Mouse (Mus musculus) inflammation-experienced regulatory T-cells, adult 6 months (primary cell): Measurements from ENCODE around the gene Bsg. TPM values are rescaled to one million over a fixed set of nuclear protein-coding genes. Genes with fewer than 3 reads are reported as not detected.
A peak's percentile ranks its signal among the peaks of the same experiment; 100 is the strongest.
"Not testable (repeated sequence)": the region's sequence is repeated elsewhere in the genome, so short reads cannot be mapped to it uniquely, and the experiment has no call there.

Experiments used
- ATAC-seq: one replicate; pipeline ENCODE4 v1.8.0; 2017
- polyA plus RNA-seq, 3 experiments: library from polyadenylated mRNA; unstranded; fragments of 100-300 nt; shearing (Covaris generic); gene quantifications; one replicate each; pipeline ENCODE4 v1.2.1; 2017

The Bsg gene
- polyA plus RNA-seq, 3 experiments from 2014 or later: 116 to 152 (median 121) TPM

- ATAC-seq: no peak
These were observed 32.4 kb downstream of the Bsg start for GRCm38 (mm10) chr10:79736706-79737105.

GRCm38 (mm10) chr10:79738259-79738658 is 34.0 kb downstream of the Bsg start:
- ATAC-seq: no peak

DNA sequence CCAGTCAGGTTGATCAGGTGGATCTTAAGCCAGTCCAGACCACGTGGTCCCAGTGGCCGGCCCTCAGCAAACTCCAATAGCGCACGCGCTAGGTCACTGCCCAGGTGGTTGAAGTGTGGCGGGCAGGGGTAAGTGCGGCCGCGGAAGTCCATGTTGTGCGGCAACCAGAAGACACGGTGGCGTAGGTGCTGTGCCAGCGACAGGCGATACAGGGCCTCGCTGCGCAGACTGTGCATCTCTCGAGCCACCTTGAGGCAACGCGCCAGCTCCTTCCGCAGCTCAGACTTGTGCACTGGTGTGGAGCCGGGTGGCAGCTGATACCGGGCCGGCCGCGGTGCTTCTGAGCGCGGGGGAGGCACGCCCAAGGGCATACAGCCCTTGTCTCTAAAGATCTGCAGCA is 34.9 kb downstream of the Bsg start:
- ATAC-seq: no peak

DNA sequence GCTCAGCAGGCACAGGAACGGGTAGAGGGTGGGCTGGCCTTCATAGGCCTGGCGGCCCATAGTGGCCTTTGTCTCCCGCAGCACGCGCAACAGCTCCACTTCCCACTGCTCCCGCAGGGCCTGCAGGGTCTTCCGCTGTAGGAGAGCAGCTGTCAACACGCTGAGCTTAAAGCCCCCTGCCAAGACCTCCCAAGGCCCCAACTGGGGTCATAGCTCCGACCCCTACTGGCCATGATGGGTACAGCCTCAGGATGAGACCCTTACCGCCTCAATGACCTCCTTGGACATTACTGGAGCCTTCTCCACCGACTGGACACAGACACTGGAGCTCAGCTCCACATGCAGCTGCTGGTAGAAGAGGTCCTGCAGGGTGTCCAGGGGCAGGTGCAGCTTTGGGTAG is 36.6 kb downstream of the Bsg start:
- ATAC-seq: no peak

DNA sequence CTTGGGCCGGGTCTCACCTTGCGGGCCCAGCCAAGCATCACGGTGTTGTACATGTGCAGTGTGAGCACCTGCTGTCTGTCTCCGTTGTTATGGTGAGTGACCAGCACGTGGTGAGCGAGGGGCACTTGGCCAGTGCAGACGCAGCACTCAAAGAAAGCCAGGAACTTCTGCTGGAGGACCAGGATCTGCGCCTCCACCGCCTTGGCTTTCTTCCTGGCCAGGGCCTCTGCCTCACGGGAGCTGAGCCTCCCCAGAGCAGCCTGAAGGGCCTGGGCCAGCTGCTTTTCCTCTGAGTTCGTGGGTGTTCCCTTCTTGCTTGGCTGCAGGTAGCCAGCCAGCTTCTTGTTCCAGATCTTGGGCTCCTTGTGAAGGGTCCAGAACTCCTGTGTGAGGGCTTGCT is 38.9 kb downstream of the Bsg start:
- ATAC-seq: no peak

DNA sequence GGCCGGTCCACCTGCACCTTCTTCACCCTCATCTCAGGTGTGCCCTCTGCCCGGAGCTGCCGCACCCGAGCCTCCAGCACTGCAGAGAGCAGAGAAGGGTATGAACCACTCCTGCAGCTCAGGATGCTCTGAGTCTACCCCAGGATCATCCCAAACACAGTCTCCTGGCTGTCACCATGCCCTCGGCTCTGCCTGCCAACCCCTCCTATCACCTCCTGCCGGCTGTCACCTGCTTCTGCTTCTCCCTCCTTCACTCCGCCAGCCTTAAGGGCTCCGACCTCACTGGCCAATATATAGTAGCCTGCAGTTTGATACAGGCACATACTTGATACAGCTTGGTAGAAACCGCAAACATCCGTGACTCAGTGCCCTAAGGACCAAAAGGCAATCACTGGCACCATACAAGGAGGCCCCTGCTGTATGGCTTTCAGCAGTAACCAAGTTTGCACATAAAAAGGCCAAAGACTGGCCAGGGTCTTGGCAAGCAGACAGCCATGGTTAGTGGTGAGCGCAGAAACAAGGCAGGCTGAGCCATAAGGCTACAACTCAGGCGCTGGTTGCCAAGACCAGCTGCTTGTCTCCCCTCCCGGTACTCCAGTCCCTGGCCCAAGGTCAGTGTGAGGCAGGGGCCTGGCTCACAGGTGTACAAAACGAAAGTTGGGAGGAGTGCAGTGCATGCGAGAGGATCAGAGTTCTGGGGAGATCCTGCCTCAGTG is 39.5 kb downstream of the Bsg start:
- no peak for ATAC-seq

DNA sequence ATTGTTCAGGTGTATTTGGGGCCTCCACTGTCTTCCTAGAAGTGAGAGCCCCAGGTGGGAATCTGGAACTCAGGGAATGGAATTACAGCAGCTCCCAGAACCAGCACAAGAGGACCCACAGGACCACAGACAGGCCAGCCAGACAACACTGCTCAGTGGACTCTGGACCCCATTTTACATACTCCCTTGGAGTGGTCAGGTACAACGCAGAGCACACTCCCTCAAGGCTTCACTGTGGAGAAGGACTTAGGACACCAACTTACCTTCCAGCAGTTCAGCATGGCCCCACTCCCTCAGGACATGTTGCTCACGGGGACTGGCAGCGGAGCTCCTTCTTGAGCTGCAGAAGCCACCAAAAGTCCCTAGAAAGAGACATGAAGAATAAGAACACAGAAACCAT is 41.1 kb downstream of the Bsg start:
- no peak for ATAC-seq

- peak; percentile 99 for ATAC-seq
These were observed 41.8 kb downstream of the Bsg start, which contains the start of gene Polrmt for GRCm38 (mm10) chr10:79745898-79746773. Gene Polrmt, minus strand, starts transcription at chr10:79746581.

DNA sequence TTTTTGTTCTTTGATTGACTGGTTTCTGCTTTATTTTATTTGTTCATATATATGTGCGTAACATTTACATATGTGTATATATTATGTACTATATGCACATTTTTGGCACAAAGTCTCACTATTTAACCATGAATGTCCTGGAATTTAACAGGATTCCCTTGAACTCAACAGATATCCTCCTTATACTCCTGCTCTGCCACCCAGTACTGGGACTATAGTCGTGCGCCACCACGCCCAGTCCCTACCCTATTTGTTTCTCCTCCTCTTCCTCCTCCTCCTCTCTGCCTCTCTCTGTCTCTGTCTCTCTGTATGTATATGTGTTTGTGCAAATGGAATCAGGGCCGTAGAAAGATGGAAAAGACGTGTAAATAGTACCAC is 42.5 kb downstream of the Bsg start:
- no peak for ATAC-seq

- ATAC-seq: no peak
These were observed 44.2 kb downstream of the Bsg start for GRCm38 (mm10) chr10:79748496-79748895.

GRCm38 (mm10) chr10:79754856-79755516 is 50.7 kb downstream of the Bsg start, which contains the start of gene Fgf22:
Gene Fgf22, plus strand, starts transcription at chr10:79755076.
- ATAC-seq: no peak

GRCm38 (mm10) chr10:79755854-79756253 is 51.6 kb downstream of the Bsg start:
- ATAC-seq: no peak

DNA sequence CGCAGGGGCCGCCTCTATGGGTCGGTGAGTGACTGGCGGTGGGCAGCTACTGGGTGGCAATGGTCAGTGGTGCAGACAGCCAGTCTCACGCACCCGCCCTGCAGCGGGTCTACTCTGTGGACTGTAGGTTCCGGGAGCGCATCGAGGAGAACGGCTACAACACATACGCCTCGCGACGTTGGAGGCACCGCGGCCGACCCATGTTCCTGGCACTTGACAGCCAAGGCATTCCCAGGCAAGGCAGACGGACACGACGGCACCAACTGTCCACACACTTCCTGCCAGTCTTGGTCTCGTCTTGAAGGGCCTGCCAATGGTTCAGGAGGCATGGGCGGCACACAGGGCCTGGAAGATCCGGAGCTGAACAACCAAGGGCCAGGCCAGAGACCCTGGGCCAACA is 52.4 kb downstream of the Bsg start:
- no peak for ATAC-seq

- not testable (repeated sequence) for ATAC-seq
These were observed 55.4 kb downstream of the Bsg start for GRCm38 (mm10) chr10:79759675-79760074.

GRCm38 (mm10) chr10:79760603-79761143 is 56.4 kb downstream of the Bsg start:
- ATAC-seq: no peak

Other genes starting within 250 kb of the Bsg start
- not detected for gene Vmn2r83, start 235.8 kb upstream of the Bsg start, polyA plus RNA-seq
- gene Plpp2, start 170.7 kb upstream of the Bsg start, polyA plus RNA-seq: 1 to 10 TPM; 2.4 to 5.8 (median 2.9) TPM
- gene Mier2, start 149.3 kb upstream of the Bsg start, polyA plus RNA-seq: 10 to 100 TPM; 11.6 to 15.0 (median 13.1) TPM
- not detected for gene Theg, start 117.2 kb upstream of the Bsg start, polyA plus RNA-seq
- not detected for gene C2cd4c, start 90.5 kb upstream of the Bsg start, polyA plus RNA-seq
- not detected for gene Shc2, start 66.6 kb upstream of the Bsg start, polyA plus RNA-seq
- not detected for gene Odf3l2, start 58.8 kb upstream of the Bsg start, polyA plus RNA-seq
- gene Madcam1, start 39.9 kb upstream of the Bsg start, polyA plus RNA-seq: not detected
- gene Tpgs1, start 35.1 kb upstream of the Bsg start, polyA plus RNA-seq: 10 to 100 TPM; 15.9 to 25.7 (median 17.5) TPM
- 10 to 100 TPM; 13.9 to 26.7 (median 20.5) TPM for gene Cdc34, start 22.3 kb upstream of the Bsg start, polyA plus RNA-seq
- gene Gzmm, start 15.5 kb upstream of the Bsg start, polyA plus RNA-seq: 1 to 10 TPM in 1 of 3 experiments, under 1 TPM in 2; 0.62 to 3.2 (median 0.94) TPM
- gene Hcn2, start 12.1 kb downstream of the Bsg start, polyA plus RNA-seq: not detected
- gene Polrmt, start 42.1 kb downstream of the Bsg start, polyA plus RNA-seq: 10 to 100 TPM; 10.6 to 19.2 (median 17.1) TPM
- gene Fgf22, start 50.6 kb downstream of the Bsg start, polyA plus RNA-seq: under 1 TPM in 1 of 3 experiments, not detected in 2; 0.24 TPM
- 1 to 10 TPM; 2.1 to 2.8 (median 2.7) TPM for gene Rnf126, start 62.5 kb downstream of the Bsg start, polyA plus RNA-seq
- 1 to 10 TPM in 1 of 3 experiments, under 1 TPM in 1, not detected in 1; 0.21 to 1.2 TPM for gene Fstl3, start 72.8 kb downstream of the Bsg start, polyA plus RNA-seq
- 1 to 10 TPM in 1 of 3 experiments, under 1 TPM in 1, not detected in 1; 0.57 to 1.1 TPM for gene Prss57, start 86.5 kb downstream of the Bsg start, polyA plus RNA-seq
- under 1 TPM in 1 of 3 experiments, not detected in 2; 0.43 TPM for gene Palm, start 89.1 kb downstream of the Bsg start, polyA plus RNA-seq
- gene Misp, start 116.5 kb downstream of the Bsg start, polyA plus RNA-seq: not detected
- 100 to 1,000 TPM in 2 of 3 experiments, 10 to 100 TPM in 1; 97.4 to 169 (median 149) TPM for gene Ptbp1, start 149.9 kb downstream of the Bsg start, polyA plus RNA-seq
- gene Prtn3, start 170.0 kb downstream of the Bsg start, polyA plus RNA-seq: not detected
- 1 to 10 TPM; 1.6 to 3.3 (median 2.2) TPM for gene Plppr3, start 170.1 kb downstream of the Bsg start, polyA plus RNA-seq
- not detected for gene Elane, start 181.8 kb downstream of the Bsg start, polyA plus RNA-seq
- gene Cfd, start 186.4 kb downstream of the Bsg start, polyA plus RNA-seq: not detected
- 1 to 10 TPM; 5.7 to 7.9 (median 7.1) TPM for gene Med16, start 204.4 kb downstream of the Bsg start, polyA plus RNA-seq
- 1 to 10 TPM in 1 of 3 experiments, not detected in 2; 5.5 TPM for gene Gm26602, start 206.4 kb downstream of the Bsg start, polyA plus RNA-seq
- gene Kiss1r, start 212.5 kb downstream of the Bsg start, polyA plus RNA-seq: not detected
- 100 to 1,000 TPM in 1 of 3 experiments, 10 to 100 TPM in 2; 96.5 to 106 (median 96.9) TPM for gene R3hdm4, start 216.7 kb downstream of the Bsg start, polyA plus RNA-seq
- 1 to 10 TPM; 2.1 to 3.5 (median 2.4) TPM for gene Arid3a, start 222.6 kb downstream of the Bsg start, polyA plus RNA-seq